Mouse (Mus musculus) liver, embryonic 14.5 days (tissue): ENCODE data around the gene Pygo2. TPM values are rescaled to one million over a fixed set of nuclear protein-coding genes. Genes with fewer than 3 reads are reported as not detected.

ENCODE experiments used
- ATAC-seq: fragments of 200-750 bp; cut with Nextera tagmentation; 2 replicates; pipeline ENCODE4 v1.8.0; 2017; ENCODE audit warnings: moderate number of reproducible peaks, mild to moderate bottlenecking, moderate library complexity; ENCODE audit not compliant: insufficient read depth
- DNase-seq, 3 experiments: peaks; one replicate each; pipeline ENCODE4 v3.0.0-alpha.2; 2012 to 2013; ENCODE audit warnings: low read depth in 3 of 3, low spot score in 3 of 3
- H3K27ac ChIP-seq: fragments of 300-500 bp; sonication (generic); 2 replicates; pipeline ENCODE4 v1.5.1; 2014; ENCODE audit warnings: moderate library complexity, mild to moderate bottlenecking, control low read depth, inconsistent platforms
- H3K27me3 ChIP-seq: fragments of 300-500 bp; sonication (generic); 2 replicates; pipeline ENCODE4 v1.6.1; 2014; ENCODE audit warnings: mild to moderate bottlenecking, low read length, moderate library complexity; ENCODE audit not compliant: control insufficient read depth, insufficient read depth
- H3K36me3 ChIP-seq: fragments of 300-500 bp; sonication (generic); replicated peaks from 2 replicates; pipeline ENCODE4 v1.6.1; 2014; ENCODE audit warnings: low read depth; ENCODE audit not compliant: control insufficient read depth, insufficient read depth
- H3K4me1 ChIP-seq, 2 experiments: fragments of 200-500 bp in 1 of 2; fragments of 300-500 bp in 1 of 2; sonication (generic) in 1 of 2; replicated peaks; 2 replicates each; pipeline ENCODE4 v1.6.1; 2012 to 2014; ENCODE audit warnings: antibody characterized with exemption in 1 of 2, inconsistent platforms in 1 of 2, low read length in 1 of 2; ENCODE audit not compliant: control insufficient read depth in 2 of 2, insufficient read depth in 2 of 2
- H3K4me2 ChIP-seq: fragments of 300-500 bp; sonication (generic); 2 replicates; pipeline ENCODE4 v1.6.1; 2014; ENCODE audit warnings: low read depth, mild to moderate bottlenecking, control low read depth, moderate library complexity
- H3K4me3 ChIP-seq, 2 experiments: fragments of 200-500 bp in 1 of 2; fragments of 300-500 bp in 1 of 2; sonication (generic) in 1 of 2; 2 replicates each; pipeline ENCODE4 v1.5.1; 2012 to 2014; ENCODE audit warnings: low read depth in 2 of 2, low read length in 2 of 2, mild to moderate bottlenecking in 2 of 2, control low read depth in 1 of 2, inconsistent platforms in 1 of 2, moderate library complexity in 1 of 2; ENCODE audit not compliant: insufficient read depth in 1 of 2
- H3K9ac ChIP-seq: fragments of 300-500 bp; sonication (generic); replicated peaks from 2 replicates; pipeline ENCODE4 v1.6.1; 2014; ENCODE audit warnings: mild to moderate bottlenecking, control low read depth, moderate library complexity
- H3K9me3 ChIP-seq: fragments of 300-500 bp; sonication (generic); 2 replicates; pipeline ENCODE4 v1.6.1; 2016; ENCODE audit warnings: low read length, mixed read lengths; ENCODE audit not compliant: control insufficient read depth
- CTCF ChIP-seq: IDR thresholded peaks from 2 replicates; pipeline ENCODE4 v1.5.1; 2016; ENCODE audit warnings: antibody characterized with exemption, low read depth, control low read depth
- EP300 ChIP-seq: IDR thresholded peaks from 2 replicates; pipeline ENCODE4 v1.6.1; 2016; ENCODE audit warnings: antibody characterized with exemption, low read depth
- WGBS: fragments of 180-500 bp; shearing (Covaris S2); extraction: QIAGEN DNeasy Blood & Tissue Kit; methylation state at CpG from one replicate; pipeline ENCODE4 v1.1.7; 2014; ENCODE audit not compliant: insufficient replicate concordance; 5-methylcytosine and 5-hydroxymethylcytosine counted together
- polyA plus RNA-seq, 2 experiments: library from polyadenylated mRNA; depleted of rRNA in 1 of 2; stranded (reverse) in 1 of 2; unstranded in 1 of 2; fragments of >200 nt; fragmentation: Nextera tagmentation in 1 of 2; extraction: Ambion mirVana in 1 of 2; gene quantifications; 2 replicates each; pipeline versions ENCODE4 v1.2.1 to v1.2.3; 2012 to 2014

Gene Pygo2
- polyA plus RNA-seq, 2 experiments = 8.4 to 15.2 TPM

GRCm38 (mm10) chr3:89395806-89396653 is 34.0 kb upstream of the Pygo2 start:
- Histone ChIP-seq H3K9ac (peak overlapping the region; percentile 66), H3K27ac (no peak overlapping the region), H3K4me3 (peak overlapping the region; percentile 58 to 61), H3K27me3 (peaks cover 20% of the 10 kb centered on the region), H3K36me3 (no peaks in the 10 kb centered on the region), H3K9me3 (no peaks in the 10 kb centered on the region), H3K4me2 (peak overlapping the region; percentile 98), H3K4me1 (peaks cover 9 to 16% of the 10 kb centered on the region in 2 experiments)
- WGBS = under 1% methylated on average over 44 of the region's 44 CpGs
- peak in 1 of 3 experiments; percentile 43 for DNase-seq
- no peak for ATAC-seq
- TF ChIP-seq CTCF = peak; percentile 94
- TF ChIP-seq EP300 = no peak

DNA sequence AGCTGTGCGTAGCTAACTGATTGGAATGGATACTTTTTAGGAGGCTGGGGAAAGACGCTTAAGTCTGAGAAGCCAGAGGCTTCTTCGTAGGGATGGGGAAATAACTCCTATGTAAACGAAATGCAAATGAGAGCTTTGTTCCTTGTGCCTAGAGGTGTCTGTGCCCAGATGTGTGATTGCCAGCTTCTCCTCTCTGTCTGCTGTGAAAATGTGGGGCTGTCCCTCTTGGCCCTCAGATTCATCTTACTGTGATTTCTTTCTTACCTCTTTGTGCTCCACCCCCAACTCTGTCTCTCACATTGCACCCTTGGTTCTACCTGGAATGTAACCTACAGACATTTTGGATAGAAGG is 33.4 kb upstream of the Pygo2 start:
- no peak for TF ChIP-seq CTCF
- no peak for TF ChIP-seq EP300
- Histone ChIP-seq H3K27ac (no peak overlapping the region), H3K27me3 (peaks cover 17% of the 10 kb centered on the region), H3K4me2 (peak overlapping the region; percentile 98), H3K36me3 (no peaks in the 10 kb centered on the region), H3K4me3 (peak overlapping the region in 1 of 2 experiments; percentile 61; a peak in 2 of 4 replicates), H3K9me3 (no peaks in the 10 kb centered on the region), H3K4me1 (peaks cover 9 to 16% of the 10 kb centered on the region in 2 experiments), H3K9ac (peak overlapping the region; percentile 66)
- DNase-seq (no peak), ATAC-seq (no peak)
- WGBS = under 1% methylated on average over 4 of the region's 4 CpGs

GRCm38 (mm10) chr3:89401329-89401728 is 28.7 kb upstream of the Pygo2 start:
- 0 out of 2 replicates have a peak, but pooled peaks cover 2% of the 10 kb centered on the region for H3K36me3 ChIP-seq
- H3K27ac ChIP-seq = no peak overlapping the region
- ATAC-seq (no peak), DNase-seq (no peak)
- no peak overlapping the region for H3K4me3 ChIP-seq
- no peaks in the 10 kb centered on the region for H3K27me3 ChIP-seq
- no peaks in the 10 kb centered on the region for H3K9me3 ChIP-seq
- H3K4me1 ChIP-seq = peaks cover 0 to 6% of the 10 kb centered on the region in 2 experiments; a peak in 1 of 4 replicates
- no peak overlapping the region for H3K9ac ChIP-seq
- TF ChIP-seq EP300 (no peak), CTCF (no peak)
- H3K4me2 ChIP-seq = no peak overlapping the region
- WGBS = 80% methylated on average over 7 of the region's 7 CpGs

DNA sequence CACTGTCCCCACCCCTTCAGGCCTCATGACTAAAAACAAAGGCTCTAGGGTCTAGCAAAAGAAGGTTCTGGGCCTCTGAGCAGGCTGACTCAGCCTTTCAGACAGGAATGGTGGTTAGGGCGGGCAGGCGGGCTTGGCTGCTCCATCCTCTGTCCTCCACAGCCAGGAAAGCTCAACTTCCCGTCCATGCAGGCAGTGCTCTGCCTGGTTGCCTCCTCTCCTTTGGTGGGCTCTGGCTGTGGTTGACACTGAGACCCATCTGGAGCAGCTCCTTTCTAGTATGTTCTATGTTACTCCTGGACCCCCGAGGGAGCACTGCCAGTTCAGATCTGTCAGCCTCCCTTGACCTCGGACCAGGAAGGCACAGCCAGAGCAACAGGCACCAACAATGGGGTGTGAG is 27.3 kb upstream of the Pygo2 start, which contains the start of gene Lenep:
Gene Lenep, minus strand, starts transcription at position 101 of the 400 bp plus-strand sequence.
- Histone ChIP-seq H3K27ac (no peak within 1 kb of the TSS), H3K9ac (no peak within 1 kb of the TSS), H3K27me3 (no peaks in the 10 kb centered on the region), H3K4me3 (no peak within 1 kb of the TSS), H3K4me1 (no peaks in the 10 kb centered on the region), H3K9me3 (no peaks in the 10 kb centered on the region), H3K36me3 (0 out of 2 replicates have a peak, but pooled peaks cover 2% of the 10 kb centered on the region), H3K4me2 (no peak within 1 kb of the TSS)
- 70% methylated on average over 5 of the region's 5 CpGs for WGBS
- TF ChIP-seq EP300 = no peak
- TF ChIP-seq CTCF = no peak
- DNase-seq (no peak), ATAC-seq (no peak)

GRCm38 (mm10) chr3:89406887-89407286 is 23.1 kb upstream of the Pygo2 start:
- Histone ChIP-seq H3K27me3 (no peaks in the 10 kb centered on the region), H3K4me3 (no peak overlapping the region), H3K27ac (no peak overlapping the region), H3K4me2 (no peak overlapping the region), H3K36me3 (0 out of 2 replicates have a peak, but pooled peaks cover 2% of the 10 kb centered on the region), H3K4me1 (peaks cover 4 to 5% of the 10 kb centered on the region in 2 experiments), H3K9ac (no peak overlapping the region), H3K9me3 (no peaks in the 10 kb centered on the region)
- no peak for DNase-seq
- 84% methylated on average over 6 of the region's 6 CpGs for WGBS
- no peak for ATAC-seq
- TF ChIP-seq EP300 (no peak), CTCF (no peak)
